Mouse (Mus musculus): ENCODE measurements around the gene Cox11. TPM values are rescaled to one million over a fixed set of nuclear protein-coding genes. Genes with fewer than 3 reads are reported as not detected.

Cox11 gene
- total RNA-seq, 2 experiments from 2014 or later: 25.5 to 27.5 TPM

- no peak for DNase-seq
Measured at GRCm38 (mm10) chr11:90664345-90664986, 26.5 kb downstream of the Cox11 start.

DNA sequence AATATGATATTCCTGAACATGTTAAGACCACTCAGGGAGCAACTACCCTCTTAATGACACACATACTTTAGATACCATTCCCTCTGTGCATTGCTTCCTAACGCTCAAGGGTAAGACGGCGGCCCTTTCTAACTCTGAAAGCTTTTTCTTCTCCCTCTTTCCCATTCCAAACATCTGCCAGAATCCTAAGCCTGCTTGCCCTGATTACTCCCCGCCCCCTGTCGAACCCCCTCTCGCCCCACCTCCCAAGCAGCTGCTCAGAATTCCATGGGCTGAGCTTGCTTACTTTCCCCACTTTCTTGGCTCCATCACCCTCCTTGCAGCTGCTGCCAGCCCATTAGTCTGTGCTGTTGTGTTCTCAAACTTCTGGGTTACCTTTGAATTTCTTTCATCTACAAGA is 27.2 kb downstream of the Cox11 start:
- DNase-seq: peak; percentile 15 to 29

DNA sequence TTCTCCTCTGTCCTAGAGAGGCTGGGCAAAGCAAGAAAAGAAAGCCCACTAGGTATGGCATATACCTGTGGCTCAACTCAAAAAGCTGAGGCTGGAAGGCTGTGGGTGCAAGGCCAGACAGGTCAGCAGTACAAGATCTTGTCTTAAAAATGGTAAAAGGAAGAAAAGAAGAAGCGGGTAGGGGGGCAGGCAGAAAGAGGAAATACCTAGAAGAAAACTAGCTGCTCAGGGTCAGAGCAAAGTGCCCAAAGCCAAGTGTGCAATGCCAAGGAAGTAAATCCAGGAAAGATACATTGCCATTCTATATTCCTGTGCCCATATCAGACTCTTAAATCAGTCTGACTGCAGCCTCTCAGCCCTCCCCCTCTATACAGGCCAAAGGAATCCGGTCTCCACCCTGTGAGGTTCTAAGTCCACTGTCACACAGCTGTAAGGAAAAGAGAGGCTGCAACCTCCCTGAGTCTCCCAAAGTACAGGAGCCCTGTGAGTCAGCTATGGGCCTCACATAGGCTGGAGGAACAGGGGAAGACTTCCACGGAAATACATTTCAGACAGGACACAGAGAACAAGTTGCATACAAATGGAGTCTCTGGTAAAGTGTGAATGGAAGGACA is 28.3 kb downstream of the Cox11 start:
- DNase-seq: no peak

GRCm38 (mm10) chr11:90666916-90667315 is 28.9 kb downstream of the Cox11 start:
- no peak for DNase-seq

GRCm38 (mm10) chr11:90667325-90667724 is 29.4 kb downstream of the Cox11 start:
- no peak for DNase-seq

GRCm38 (mm10) chr11:90675479-90676110 is 37.6 kb downstream of the Cox11 start:
- DNase-seq: no peak

DNA sequence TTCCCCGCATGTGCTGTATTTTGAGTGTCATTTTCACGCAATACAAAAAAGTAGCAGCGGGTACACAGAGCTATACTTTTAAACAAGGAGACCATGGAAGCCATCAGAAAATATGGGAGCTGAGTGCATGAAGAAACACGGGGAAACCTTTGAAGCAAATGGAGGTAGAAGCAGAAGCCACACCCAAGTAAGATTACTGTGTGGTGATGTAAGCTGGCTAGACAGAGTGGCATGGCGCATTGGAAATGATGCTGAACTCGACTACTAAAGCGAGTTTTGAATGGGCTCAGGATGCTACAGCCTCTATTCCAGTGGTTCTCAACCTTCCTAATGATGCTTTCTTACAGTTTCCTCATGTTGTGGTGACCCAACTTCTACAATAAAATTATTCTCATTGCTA is 39.1 kb downstream of the Cox11 start:
- no peak for DNase-seq

GRCm38 (mm10) chr11:90677771-90678288 is 39.9 kb downstream of the Cox11 start:
- no peak for DNase-seq

GRCm38 (mm10) chr11:90678582-90678981 is 40.6 kb downstream of the Cox11 start:
- DNase-seq: no peak

DNA sequence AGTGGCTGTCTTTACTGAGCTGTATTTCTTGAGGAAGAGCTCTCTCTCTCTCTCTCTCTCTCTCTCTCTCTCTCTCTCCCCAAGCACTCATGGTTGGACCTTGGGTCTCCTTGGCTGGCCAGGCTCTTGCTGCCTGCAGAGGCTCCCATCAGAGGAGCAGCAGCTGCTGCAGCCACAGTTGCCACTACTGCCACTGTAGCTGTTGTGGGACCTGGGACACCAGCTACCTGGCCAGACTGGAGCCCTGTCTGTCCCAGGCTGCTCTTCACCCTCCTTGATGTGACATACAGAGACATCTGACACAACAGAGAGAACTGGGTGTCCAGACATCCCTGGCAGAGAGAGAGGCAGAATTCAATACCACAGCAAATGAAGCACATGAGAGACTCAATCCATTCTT is 43.2 kb downstream of the Cox11 start:
- no peak for DNase-seq

DNA sequence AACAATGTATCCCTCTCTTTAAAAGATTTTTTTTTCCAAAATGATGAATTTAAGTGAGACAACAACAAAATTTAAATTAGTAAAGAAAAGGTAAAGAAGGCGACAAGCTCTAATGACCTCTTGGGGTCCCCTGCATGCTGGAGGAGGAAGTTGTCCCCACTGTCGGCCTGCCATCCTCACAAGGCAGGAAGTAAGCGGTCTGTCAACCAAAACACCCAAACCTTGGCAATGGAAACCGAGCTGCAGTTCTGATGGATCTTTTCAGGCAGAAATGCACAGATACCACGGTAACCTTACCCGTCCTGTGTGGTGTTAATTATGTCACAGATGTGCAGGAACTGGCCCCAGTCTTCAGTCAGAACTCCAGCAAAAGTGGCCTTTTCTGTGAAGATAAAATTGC is 46.8 kb downstream of the Cox11 start:
- DNase-seq: no peak

DNA sequence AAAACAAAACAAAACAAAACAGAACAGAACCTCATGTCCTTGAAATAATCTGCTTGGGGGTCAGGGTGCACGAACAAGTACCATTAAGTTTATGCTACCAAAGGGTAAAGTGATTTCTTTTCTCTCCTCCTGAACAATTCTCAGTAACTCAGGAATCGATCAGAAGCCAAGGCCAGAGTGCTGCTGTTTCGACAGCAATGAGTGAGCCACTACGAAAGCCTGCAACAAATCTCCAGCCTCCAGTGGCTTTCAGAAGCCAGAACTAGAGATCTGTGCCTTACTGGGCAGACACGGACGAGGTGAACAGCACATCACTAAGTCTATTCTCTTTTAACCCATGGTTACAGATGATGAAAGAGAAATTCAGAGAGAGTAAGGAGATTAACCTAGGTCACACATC is 47.2 kb downstream of the Cox11 start:
- no peak for DNase-seq

DNA sequence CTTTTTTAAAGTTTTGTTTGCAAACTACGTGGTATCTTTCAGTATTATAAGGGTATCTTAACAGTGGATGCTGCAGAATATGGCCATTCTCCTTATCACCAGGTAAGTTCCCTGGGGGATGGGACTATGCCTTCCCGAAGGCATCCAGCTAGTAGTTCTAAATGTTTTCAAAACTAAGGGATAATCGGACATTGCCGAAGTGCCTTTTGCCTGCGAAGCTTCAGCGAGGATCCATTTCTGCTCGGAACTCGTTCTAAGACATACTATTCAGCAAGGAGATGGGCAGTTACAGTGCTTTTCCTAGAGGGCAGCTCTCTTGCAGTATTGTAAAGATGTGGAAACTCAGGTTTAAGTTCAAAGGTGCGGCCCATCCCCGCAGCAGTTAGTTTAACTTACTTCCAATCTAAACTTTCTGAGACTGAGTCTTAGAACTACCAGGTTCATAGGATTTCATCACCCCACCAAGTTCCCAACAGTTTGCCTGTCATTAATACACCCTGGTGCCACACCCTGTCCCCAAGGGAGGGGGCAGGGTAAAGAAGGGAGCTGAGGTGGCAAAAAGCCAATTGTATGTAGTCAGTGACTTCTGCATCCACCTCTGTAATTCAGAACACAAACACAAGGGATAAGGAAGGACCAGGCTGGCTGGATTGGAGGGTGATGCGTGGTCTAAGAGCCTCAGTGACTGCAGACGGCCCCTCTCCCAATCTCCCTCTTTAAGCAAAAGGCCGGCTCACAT is 48.5 kb downstream of the Cox11 start:
- DNase-seq: no peak

- no peak for DNase-seq
Measured at GRCm38 (mm10) chr11:90687040-90687439, 49.1 kb downstream of the Cox11 start.

GRCm38 (mm10) chr11:90687460-90688416 is 49.8 kb downstream of the Cox11 start, which contains the start of gene Tom1l1:
TSS of gene Tom1l1 (minus strand) at chr11:90688366.
- peak; percentile 82 to 85 for DNase-seq

- no peak for DNase-seq
Measured at GRCm38 (mm10) chr11:90690361-90690760, 52.4 kb downstream of the Cox11 start.

DNA sequence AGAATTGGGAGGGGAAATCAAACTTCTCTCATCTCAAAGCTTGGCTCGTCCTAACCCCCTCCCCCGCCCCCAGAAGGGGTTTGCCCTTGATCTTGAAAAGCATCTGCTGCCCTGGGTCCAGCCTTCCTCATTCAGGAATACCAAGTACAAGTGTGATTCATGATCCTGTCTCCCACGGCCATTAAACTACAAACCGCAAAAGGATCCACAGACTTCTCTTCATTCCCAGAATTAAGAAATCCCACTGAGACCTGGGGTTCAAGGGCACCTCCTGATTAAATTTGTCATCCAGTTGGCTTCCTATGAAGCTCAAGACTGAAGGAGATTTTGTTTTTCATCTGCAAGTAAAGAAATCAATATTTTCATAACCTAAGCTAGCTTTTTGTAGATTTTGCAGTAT is 56.2 kb downstream of the Cox11 start:
- no peak for DNase-seq
